Mouse (Mus musculus): ENCODE results near the gene Perm1. TPM values are rescaled to one million over a fixed set of nuclear protein-coding genes. Genes with fewer than 3 reads are reported as not detected.

The Perm1 gene
- polyA plus RNA-seq (2015; fragmentation: Nextera tagmentation; extraction: Ambion mirVana), result 1.1 and 1.5 TPM in 2 replicates

GRCm38 (mm10) chr4:156215649-156216048, at the start of gene Perm1:
Gene Perm1, plus strand, starts transcription at chr4:156215868.

GRCm38 (mm10) chr4:156197131-156197828, 18.4 kb upstream of the Perm1 start, which contains the start of gene Agrn:
Gene Agrn, minus strand, starts transcription at chr4:156197488.

GRCm38 (mm10) chr4:156200623-156201475, 14.8 kb upstream of the Perm1 start, which contains the start of gene Isg15:
Gene Isg15, minus strand, starts transcription at chr4:156200818.

GRCm38 (mm10) chr4:156203001-156203412, 12.7 kb upstream of the Perm1 start, which contains the start of gene AW011738:
Gene AW011738, plus strand, starts transcription at chr4:156203304.

GRCm38 (mm10) chr4:156234701-156235213, 19.1 kb downstream of the Perm1 start, which contains the start of gene Plekhn1:
Gene Plekhn1, minus strand, starts transcription at chr4:156234857.

GRCm38 (mm10) chr4:156235808-156236533, 20.3 kb downstream of the Perm1 start, which contains the start of gene Noc2l:
Gene Noc2l, plus strand, starts transcription at chr4:156236010.

GRCm38 (mm10) chr4:156255078-156255839, 39.6 kb downstream of the Perm1 start, which contains the start of gene Samd11:
Gene Samd11, minus strand, starts transcription at chr4:156255657.

Small RNAs within 50 kb of the gene (microRNA-seq; reads per million reads assigned to microRNA genes)
- gene Mir7658, result not detected

Other genes with a start within 250 kb of the Perm1 start
- gene B3galt6, start 223.2 kb upstream of the Perm1 start, polyA plus RNA-seq (2015; fragmentation: Nextera tagmentation; extraction: Ambion mirVana), result 30.0 and 31.9 TPM in 2 replicates
- 119 and 121 TPM in 2 replicates for gene Sdf4, start 223.0 kb upstream of the Perm1 start, polyA plus RNA-seq (2015; fragmentation: Nextera tagmentation; extraction: Ambion mirVana)
- gene Tnfrsf4, start 202.0 kb upstream of the Perm1 start, polyA plus RNA-seq (2015; fragmentation: Nextera tagmentation; extraction: Ambion mirVana), result 0.34 TPM in 1 of 2 replicates, not detected in the other
- gene Tnfrsf18, start 189.7 kb upstream of the Perm1 start, polyA plus RNA-seq (2015; fragmentation: Nextera tagmentation; extraction: Ambion mirVana), result 1.3 TPM in 2 replicates
- not detected in 2 replicates for gene Ttll10, start 156.5 kb upstream of the Perm1 start, polyA plus RNA-seq (2015; fragmentation: Nextera tagmentation; extraction: Ambion mirVana)
- 13.9 and 15.8 TPM in 2 replicates for gene 9430015G10Rik, start 105.9 kb upstream of the Perm1 start, polyA plus RNA-seq (2015; fragmentation: Nextera tagmentation; extraction: Ambion mirVana)
- 0.18 and 0.23 TPM in 2 replicates for gene Rnf223, start 85.4 kb upstream of the Perm1 start, polyA plus RNA-seq (2015; fragmentation: Nextera tagmentation; extraction: Ambion mirVana)
- 59.7 and 82.1 TPM in 2 replicates for gene Agrn, start 18.4 kb upstream of the Perm1 start, polyA plus RNA-seq (2015; fragmentation: Nextera tagmentation; extraction: Ambion mirVana)
- 6.4 and 6.8 TPM in 2 replicates for gene Isg15, start 15.1 kb upstream of the Perm1 start, polyA plus RNA-seq (2015; fragmentation: Nextera tagmentation; extraction: Ambion mirVana)
- 4.7 and 5.5 TPM in 2 replicates for gene AW011738, start 12.6 kb upstream of the Perm1 start, polyA plus RNA-seq (2015; fragmentation: Nextera tagmentation; extraction: Ambion mirVana)
- 23.8 and 28.0 TPM in 2 replicates for gene Plekhn1, start 19.0 kb downstream of the Perm1 start, polyA plus RNA-seq (2015; fragmentation: Nextera tagmentation; extraction: Ambion mirVana)
- gene Noc2l, start 20.1 kb downstream of the Perm1 start, polyA plus RNA-seq (2015; fragmentation: Nextera tagmentation; extraction: Ambion mirVana), result 41.7 and 43.1 TPM in 2 replicates
- gene Samd11, start 39.8 kb downstream of the Perm1 start, polyA plus RNA-seq (2015; fragmentation: Nextera tagmentation; extraction: Ambion mirVana), result 1.1 and 1.7 TPM in 2 replicates
- not detected in 2 replicates for gene Vmn2r-ps159, start 115.2 kb downstream of the Perm1 start, polyA plus RNA-seq (2015; fragmentation: Nextera tagmentation; extraction: Ambion mirVana)

Data from neural tube, postnatal 0 days (tissue).